Mouse (Mus musculus) cerebellum, adult 2 months (tissue): ENCODE results near the gene Smug1. TPM values are rescaled to one million over a fixed set of nuclear protein-coding genes. Genes with fewer than 3 reads are reported as not detected.

Experiments used
- DNase-seq, 2 experiments: peaks; one replicate each; pipeline ENCODE4 v3.0.0; 2021
- H3K27ac ChIP-seq: fragments of 200-500 bp; 2 replicates; pipeline ENCODE4 v1.5.1; 2012; ENCODE audit warnings: low read length, control low read depth, inconsistent platforms; ENCODE audit not compliant: insufficient read depth
- H3K27me3 ChIP-seq: fragments of 200-500 bp; 2 replicates; pipeline ENCODE4 v1.6.1; 2012; ENCODE audit warnings: inconsistent platforms, mild to moderate bottlenecking, low read length, moderate library complexity; ENCODE audit not compliant: control insufficient read depth, insufficient read depth
- H3K4me1 ChIP-seq: fragments of 200-500 bp; 2 replicates; pipeline ENCODE4 v1.6.1; 2011; ENCODE audit warnings: low read length; ENCODE audit not compliant: control insufficient read depth, insufficient read depth
- H3K4me3 ChIP-seq: fragments of 200-500 bp; replicated peaks from 2 replicates; pipeline ENCODE3; 2011; ENCODE audit warnings: mild to moderate bottlenecking, low read depth, low read length, control low read depth; ENCODE audit not compliant: insufficient read depth
- CTCF ChIP-seq: fragments of 200-500 bp; IDR thresholded peaks from 2 replicates; pipeline ENCODE4 v1.5.1; 2011; ENCODE audit warnings: low read depth, mild to moderate bottlenecking, control low read depth, low read length, moderate library complexity, borderline replicate concordance; ENCODE audit not compliant: insufficient read depth
- POLR2A ChIP-seq: fragments of 200-500 bp; IDR thresholded peaks from 2 replicates; pipeline ENCODE4 v1.6.1; 2011; ENCODE audit warnings: low read length, control low read depth, borderline replicate concordance; ENCODE audit not compliant: insufficient read depth
- WGBS: fragments of 180-500 bp; shearing (Covaris S2); methylation state at CpG from one replicate; pipeline ENCODE4 v1.1.7; 2018; 5-methylcytosine and 5-hydroxymethylcytosine counted together
- polyA plus RNA-seq: library from polyadenylated mRNA; depleted of rRNA; stranded (reverse); fragments of >200 nt; gene quantifications from 2 replicates; pipeline ENCODE4 v1.2.3, GENCODE M21; 2012; rRNA removed

Smug1 gene
- 17.8 and 20.1 TPM in 2 replicates for polyA plus RNA-seq

DNA sequence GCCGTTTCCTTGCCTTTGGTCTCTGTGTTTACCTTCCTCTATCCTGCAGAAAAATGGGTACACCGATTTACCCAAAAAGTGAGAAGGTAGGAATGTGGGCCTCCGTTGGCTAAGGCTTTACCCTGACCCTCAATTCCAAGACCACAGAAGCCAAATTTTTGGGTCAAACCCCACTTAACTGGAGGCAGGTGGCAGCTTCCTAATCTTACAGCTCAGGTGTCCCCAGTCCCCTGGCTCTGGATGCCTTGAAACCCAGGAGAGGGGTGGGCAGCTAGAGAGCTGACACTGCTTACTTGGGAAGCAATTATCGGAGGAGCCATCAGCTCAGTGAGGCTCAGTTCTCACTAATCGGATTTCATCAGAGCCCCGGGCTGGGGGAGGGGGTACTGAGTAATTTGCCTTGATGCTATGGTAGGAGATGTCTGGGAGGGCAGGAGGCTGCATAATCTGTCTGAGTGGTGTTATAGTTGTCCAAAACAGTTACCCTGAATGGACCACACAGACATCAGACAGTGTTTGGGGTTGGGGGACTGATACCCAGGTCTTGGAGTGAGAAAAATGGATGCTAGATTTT, at the start of gene Smug1:
TSS of gene Smug1 (minus strand) at position 51 of the 574 bp plus-strand sequence.
- no peaks in the 10 kb centered on the region; the same call in 1 of the 2 replicates for H3K4me1 ChIP-seq
- H3K4me3 ChIP-seq, result no peak within 1 kb of the TSS
- DNase-seq, result no peak
- H3K27me3 ChIP-seq, result peaks cover 2% of the 10 kb centered on the region; the same call in 1 of the 2 replicates
- TF ChIP-seq CTCF (no peak), POLR2A (no peak)
- 58% methylated on average over 6 of the region's 6 CpGs for WGBS
- no peak within 1 kb of the TSS for H3K27ac ChIP-seq

DNA sequence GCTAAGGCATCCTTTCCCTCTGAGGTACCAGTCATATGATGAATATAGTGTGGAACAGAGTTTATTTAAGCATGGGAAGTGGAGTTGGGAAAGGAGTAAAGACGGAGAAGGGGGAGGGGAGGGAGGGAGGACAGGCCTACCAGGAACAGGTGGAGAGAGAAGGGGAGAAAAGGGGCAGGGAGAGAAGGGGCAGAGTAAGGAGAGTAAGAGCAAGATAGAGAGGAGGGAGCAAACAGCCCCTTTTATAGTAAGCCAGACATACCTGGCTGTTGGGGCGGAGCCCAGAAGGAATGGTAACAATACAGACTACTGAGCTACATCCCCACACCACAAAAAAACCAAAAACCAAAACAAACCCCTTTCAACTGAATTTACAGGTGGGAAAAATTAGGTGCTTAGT, 49.2 kb upstream of the Smug1 start:
- WGBS, result 70% methylated on average over 2 of the region's 2 CpGs
- TF ChIP-seq CTCF, result no peak
- no peak for TF ChIP-seq POLR2A

DNA sequence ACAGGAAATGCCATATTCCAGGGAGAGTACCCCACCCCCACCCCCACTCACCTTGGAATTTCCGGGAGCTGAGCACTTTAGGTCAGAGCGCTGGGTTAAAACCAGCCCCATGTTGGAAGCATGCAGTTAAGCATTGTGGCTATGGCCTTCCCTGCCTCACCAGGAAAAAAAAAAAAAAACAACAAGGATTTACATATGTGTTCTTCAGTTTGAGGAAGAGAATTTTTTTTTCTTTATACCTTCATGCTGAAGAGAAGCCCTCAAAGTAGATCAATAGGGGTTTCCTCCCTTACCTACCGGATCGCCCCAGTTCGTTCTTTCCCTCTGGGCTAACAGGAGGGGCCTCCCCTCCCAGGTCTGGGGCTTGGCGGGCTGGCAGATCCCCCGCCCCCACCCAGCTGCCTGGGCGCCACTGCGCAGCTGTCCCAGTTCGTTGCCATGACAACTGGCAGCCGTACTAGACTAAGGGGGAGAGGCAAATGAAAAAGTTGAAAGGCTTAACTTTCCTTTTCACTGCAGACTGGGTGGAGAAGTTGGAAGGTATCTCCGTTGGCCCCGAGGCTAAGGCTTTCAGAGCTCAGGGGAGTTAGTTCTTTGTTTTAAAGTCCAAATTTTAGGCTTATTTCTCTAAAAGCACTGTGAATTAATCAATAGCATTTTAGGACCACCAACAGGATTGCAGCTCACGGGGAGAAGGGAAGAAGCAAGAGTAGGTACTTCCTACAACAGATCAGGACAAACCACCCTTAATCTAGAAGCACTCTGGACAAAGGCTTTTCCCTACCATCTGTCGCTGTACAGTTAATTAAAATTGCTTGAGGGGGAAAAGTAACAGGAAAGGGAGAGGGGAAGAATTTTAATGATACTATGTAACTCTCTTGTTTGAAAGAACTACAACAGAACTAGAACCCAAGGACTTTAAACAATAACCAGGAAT, 48.3 kb upstream of the Smug1 start:
- peak; percentile 42 to 46 for DNase-seq
- Histone ChIP-seq H3K4me3 (peak overlapping the region; percentile 46), H3K4me1 (peaks cover 5% of the 10 kb centered on the region; the same call in 1 of the 2 replicates), H3K27ac (no peak overlapping the region; the same call in 1 of the 2 replicates), H3K27me3 (no peaks in the 10 kb centered on the region)
- WGBS, result 8% methylated on average over 15 of the region's 15 CpGs
- TF ChIP-seq CTCF (no peak), POLR2A (no peak)

More for the DNA sequence above, 49.2 kb upstream of the Smug1 start:
- Histone ChIP-seq H3K4me3 (no peak overlapping the region), H3K4me1 (peaks cover 5% of the 10 kb centered on the region; the same call in 1 of the 2 replicates), H3K27ac (no peak overlapping the region), H3K27me3 (no peaks in the 10 kb centered on the region)
- no peak for DNase-seq

DNA sequence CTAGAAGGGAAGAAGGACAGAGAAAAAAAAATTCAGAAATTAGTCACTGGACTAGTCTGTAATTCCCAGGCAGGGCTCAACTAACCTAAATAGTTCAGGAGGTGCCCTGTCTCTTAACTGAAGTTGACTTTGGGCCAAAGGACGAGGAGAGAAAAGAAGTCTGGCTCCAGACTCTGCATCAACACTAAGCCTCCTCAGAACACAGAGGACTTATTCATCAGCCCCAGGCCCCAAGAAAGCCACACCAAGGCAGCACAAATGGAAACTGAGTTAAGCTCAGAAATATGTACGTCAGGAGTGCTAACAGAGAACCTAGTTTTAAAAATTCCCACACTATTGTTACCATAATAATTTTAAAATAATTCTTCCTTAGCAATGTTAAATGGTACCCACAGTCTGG, 47.3 kb upstream of the Smug1 start:
- 43% methylated on average over 2 of the region's 2 CpGs for WGBS
- peak in 1 of 2 experiments; percentile 24 for DNase-seq
- Histone ChIP-seq H3K27me3 (no peaks in the 10 kb centered on the region), H3K4me3 (no peak overlapping the region), H3K4me1 (peaks cover 5% of the 10 kb centered on the region; the same call in 1 of the 2 replicates), H3K27ac (no peak overlapping the region)
- TF ChIP-seq CTCF (no peak), POLR2A (no peak)

DNA sequence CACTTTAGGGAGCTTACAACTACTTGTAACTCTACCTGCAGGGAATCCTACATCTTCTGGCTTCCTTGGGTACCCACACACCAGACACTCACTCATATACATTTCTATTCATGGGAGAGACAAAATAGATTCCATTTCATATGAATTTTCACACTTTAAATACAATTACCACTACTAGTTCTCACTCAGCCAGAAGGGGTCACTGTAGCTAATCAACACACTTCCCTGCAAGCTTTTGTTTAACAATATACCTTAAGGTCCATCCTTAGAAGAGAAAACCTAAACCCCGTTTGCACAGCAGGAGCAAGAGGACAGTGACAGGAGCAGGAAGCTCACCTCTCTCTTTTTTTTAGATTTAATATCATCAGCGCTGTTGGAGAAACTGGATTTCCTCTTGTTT, 38.3 kb upstream of the Smug1 start:
- TF ChIP-seq POLR2A (no peak), CTCF (no peak)
- no peak for DNase-seq
- no peak overlapping the region for H3K27ac ChIP-seq
- no peak overlapping the region for H3K4me3 ChIP-seq
- H3K4me1 ChIP-seq, result no peaks in the 10 kb centered on the region
- 52% methylated on average over 2 of the region's 2 CpGs for WGBS
- H3K27me3 ChIP-seq, result no peaks in the 10 kb centered on the region

DNA sequence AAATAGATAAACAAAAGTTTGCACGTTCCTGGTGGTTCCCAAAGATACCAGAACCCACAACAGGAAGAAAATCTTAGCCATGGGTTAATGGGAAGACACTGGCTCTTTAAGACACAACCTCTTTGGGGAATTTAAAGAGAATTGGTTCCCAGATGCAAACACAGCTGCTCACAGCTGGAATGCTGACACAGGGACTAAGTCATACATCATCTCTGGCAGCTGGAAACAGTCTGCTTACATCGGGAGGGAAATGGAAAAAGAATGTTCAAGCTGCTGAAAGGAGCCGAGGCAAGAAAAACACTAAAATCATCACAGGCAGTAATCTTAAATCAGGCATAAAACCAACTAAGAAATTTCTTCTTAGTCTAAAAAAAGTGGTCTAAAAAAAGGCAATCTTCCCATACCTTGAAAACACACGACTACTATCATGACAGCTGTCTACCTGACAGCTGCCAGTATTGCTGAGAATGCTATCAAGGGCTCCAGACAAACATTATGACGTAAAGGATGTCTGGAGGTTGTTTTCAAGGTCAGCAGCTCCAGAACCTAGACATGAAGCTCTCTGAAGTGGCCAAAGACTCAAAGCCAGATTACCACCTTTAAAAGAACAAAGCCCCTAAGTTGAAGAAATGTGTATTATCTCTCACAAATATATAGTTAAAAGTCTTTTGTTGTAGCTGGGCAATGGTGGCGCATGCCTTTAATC, 35.3 kb upstream of the Smug1 start:
- no peak overlapping the region for H3K4me3 ChIP-seq
- H3K4me1 ChIP-seq, result no peaks in the 10 kb centered on the region
- H3K27ac ChIP-seq, result no peak overlapping the region
- WGBS, result 74% methylated on average over 6 of the region's 6 CpGs
- no peak for DNase-seq
- H3K27me3 ChIP-seq, result no peaks in the 10 kb centered on the region
- TF ChIP-seq POLR2A, result no peak
- no peak for TF ChIP-seq CTCF

DNA sequence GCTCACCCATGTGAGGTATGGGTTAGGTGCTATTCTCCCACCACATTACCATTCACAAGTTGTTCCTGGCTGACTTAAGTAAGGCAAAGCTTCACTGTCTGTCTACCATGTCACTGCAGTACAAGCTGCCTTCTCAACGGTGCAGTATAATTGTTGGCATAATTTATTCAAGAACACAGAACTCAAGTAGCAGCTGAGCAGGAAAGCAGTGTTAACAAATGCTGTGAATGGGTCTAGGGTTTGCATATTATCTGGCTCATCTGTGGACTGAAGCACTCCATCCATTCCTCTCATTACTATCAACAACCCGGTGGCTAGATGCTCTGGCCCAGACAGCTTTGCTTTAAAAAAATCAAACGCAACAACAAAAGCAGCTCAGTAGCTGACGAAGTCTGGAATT, 30.9 kb upstream of the Smug1 start:
- H3K27me3 ChIP-seq, result no peaks in the 10 kb centered on the region
- no peaks in the 10 kb centered on the region for H3K4me1 ChIP-seq
- no peak for DNase-seq
- no peak overlapping the region for H3K4me3 ChIP-seq
- no peak for TF ChIP-seq CTCF
- no peak for TF ChIP-seq POLR2A
- 74% methylated on average over 4 of the region's 4 CpGs for WGBS
- H3K27ac ChIP-seq, result no peak overlapping the region
